Mouse (Mus musculus): ENCODE data around the gene Mustn1. TPM values are rescaled to one million over a fixed set of nuclear protein-coding genes. Genes with fewer than 3 reads are reported as not detected.

The Mustn1 gene
- polyA plus RNA-seq (2015; fragmentation: Nextera tagmentation; extraction: Ambion mirVana): 6.0 and 6.6 TPM in 2 replicates

GRCm38 (mm10) chr14:30878958-30879571 lies at the start of gene Mustn1:
Gene Mustn1, plus strand, starts transcription at chr14:30879200.
- 44% methylated on average over 11 of the region's 11 CpGs for WGBS
- no peak within 1 kb of the TSS for H3K4me3 ChIP-seq (replicated peaks)
- ATAC-seq (ENCODE audit: insufficient read depth, low FRiP score, low read depth): no peak
- H3K27ac ChIP-seq: peak within 1 kb of the TSS; percentile 71
- no peaks in the 10 kb centered on the region for H3K27me3 ChIP-seq (replicated peaks)
- H3K4me2 ChIP-seq: no peak within 1 kb of the TSS
- H3K36me3 ChIP-seq: no peaks in the 10 kb centered on the region; the same call in 1 of the 2 replicates
- no peaks in the 10 kb centered on the region for H3K9me3 ChIP-seq
- H3K4me1 ChIP-seq: peaks cover 13% of the 10 kb centered on the region; the same call in 1 of the 2 replicates
- H3K9ac ChIP-seq: no peak within 1 kb of the TSS

GRCm38 (mm10) chr14:30837416-30837996 lies 41.5 kb upstream of the Mustn1 start:
- no peak overlapping the region for H3K27ac ChIP-seq
- no peaks in the 10 kb centered on the region for H3K9me3 ChIP-seq
- ATAC-seq (ENCODE audit: insufficient read depth, low FRiP score, low read depth): no peak
- WGBS: 85% methylated on average over 14 of the region's 14 CpGs
- no peaks in the 10 kb centered on the region for H3K4me1 ChIP-seq
- no peak overlapping the region for H3K4me2 ChIP-seq
- peaks cover 7% of the 10 kb centered on the region; the same call in 1 of the 2 replicates for H3K36me3 ChIP-seq
- no peak overlapping the region for H3K4me3 ChIP-seq (replicated peaks)
- no peak overlapping the region for H3K9ac ChIP-seq
- no peaks in the 10 kb centered on the region for H3K27me3 ChIP-seq (replicated peaks)

GRCm38 (mm10) chr14:30843701-30844100 lies 35.3 kb upstream of the Mustn1 start:
- no peak overlapping the region for H3K27ac ChIP-seq
- H3K27me3 ChIP-seq (replicated peaks): no peaks in the 10 kb centered on the region
- no peak for ATAC-seq (ENCODE audit: insufficient read depth, low FRiP score, low read depth)
- no peaks in the 10 kb centered on the region for H3K4me1 ChIP-seq
- H3K9me3 ChIP-seq: no peaks in the 10 kb centered on the region
- 84% methylated on average over 3 of the region's 3 CpGs for WGBS
- H3K36me3 ChIP-seq: 0 out of 2 replicates have a peak, but pooled peaks cover 4% of the 10 kb centered on the region
- no peak overlapping the region for H3K4me2 ChIP-seq
- H3K4me3 ChIP-seq (replicated peaks): no peak overlapping the region
- H3K9ac ChIP-seq: no peak overlapping the region

- no peak overlapping the region for H3K27ac ChIP-seq
- no peak overlapping the region for H3K9ac ChIP-seq
- H3K9me3 ChIP-seq: no peaks in the 10 kb centered on the region
- 88% methylated on average over 5 of the region's 5 CpGs for WGBS
- no peak overlapping the region for H3K4me2 ChIP-seq
- no peaks in the 10 kb centered on the region for H3K36me3 ChIP-seq
- no peak for ATAC-seq (ENCODE audit: insufficient read depth, low FRiP score, low read depth)
- H3K4me3 ChIP-seq (replicated peaks): no peak overlapping the region
- H3K4me1 ChIP-seq: no peaks in the 10 kb centered on the region
- no peaks in the 10 kb centered on the region for H3K27me3 ChIP-seq (replicated peaks)
These were observed 28.5 kb upstream of the Mustn1 start for GRCm38 (mm10) chr14:30850504-30850903.

GRCm38 (mm10) chr14:30852325-30852724 lies 26.7 kb upstream of the Mustn1 start:
- 86% methylated on average over 5 of the region's 5 CpGs for WGBS
- H3K4me3 ChIP-seq (replicated peaks): no peak overlapping the region
- no peaks in the 10 kb centered on the region for H3K9me3 ChIP-seq
- no peaks in the 10 kb centered on the region for H3K27me3 ChIP-seq (replicated peaks)
- no peaks in the 10 kb centered on the region for H3K4me1 ChIP-seq
- H3K4me2 ChIP-seq: no peak overlapping the region
- no peak overlapping the region for H3K9ac ChIP-seq
- peak; percentile 53; the same call in 1 of the 2 replicates for ATAC-seq (ENCODE audit: insufficient read depth, low FRiP score, low read depth)
- no peak overlapping the region for H3K27ac ChIP-seq
- H3K36me3 ChIP-seq: no peaks in the 10 kb centered on the region

- no peak overlapping the region for H3K4me3 ChIP-seq (replicated peaks)
- H3K4me2 ChIP-seq: no peak overlapping the region
- no peaks in the 10 kb centered on the region for H3K9me3 ChIP-seq
- ATAC-seq (ENCODE audit: insufficient read depth, low FRiP score, low read depth): no peak
- no peaks in the 10 kb centered on the region for H3K27me3 ChIP-seq (replicated peaks)
- 90% methylated on average over 3 of the region's 3 CpGs for WGBS
- no peak overlapping the region for H3K27ac ChIP-seq
- H3K4me1 ChIP-seq: no peaks in the 10 kb centered on the region
- no peaks in the 10 kb centered on the region for H3K36me3 ChIP-seq
- H3K9ac ChIP-seq: no peak overlapping the region
These were observed 23.7 kb upstream of the Mustn1 start for GRCm38 (mm10) chr14:30855316-30855715.

GRCm38 (mm10) chr14:30856885-30857507 lies 22.0 kb upstream of the Mustn1 start:
- Histone ChIP-seq H3K4me1 (peaks cover 11% of the 10 kb centered on the region; the same call in 1 of the 2 replicates), H3K4me2 (no peak overlapping the region), H3K27me3 (replicated peaks) (no peaks in the 10 kb centered on the region), H3K9me3 (no peaks in the 10 kb centered on the region), H3K36me3 (no peaks in the 10 kb centered on the region), H3K4me3 (replicated peaks) (no peak overlapping the region), H3K27ac (no peak overlapping the region), H3K9ac (no peak overlapping the region)
- 62% methylated on average over 10 of the region's 10 CpGs for WGBS
- ATAC-seq (ENCODE audit: insufficient read depth, low FRiP score, low read depth): no peak

- 76% methylated on average over 4 of the region's 4 CpGs for WGBS
- no peak overlapping the region for H3K27ac ChIP-seq
These were observed 21.0 kb upstream of the Mustn1 start for GRCm38 (mm10) chr14:30857990-30858389.

GRCm38 (mm10) chr14:30861421-30862125 lies 17.4 kb upstream of the Mustn1 start:
- H3K9ac ChIP-seq: no peak overlapping the region

More at GRCm38 (mm10) chr14:30857990-30858389, 21.0 kb upstream of the Mustn1 start:
- Histone ChIP-seq H3K4me1 (peaks cover 13% of the 10 kb centered on the region; the same call in 1 of the 2 replicates), H3K4me3 (replicated peaks) (no peak overlapping the region), H3K9me3 (no peaks in the 10 kb centered on the region), H3K36me3 (no peaks in the 10 kb centered on the region), H3K27me3 (replicated peaks) (no peaks in the 10 kb centered on the region), H3K9ac (no peak overlapping the region), H3K4me2 (no peak overlapping the region)
- ATAC-seq (ENCODE audit: insufficient read depth, low FRiP score, low read depth): no peak

GRCm38 (mm10) chr14:30862368-30862767 lies 16.6 kb upstream of the Mustn1 start:
- Histone ChIP-seq H3K4me1 (peaks cover 13% of the 10 kb centered on the region; the same call in 1 of the 2 replicates), H3K4me2 (no peak overlapping the region), H3K36me3 (no peaks in the 10 kb centered on the region), H3K27ac (0 out of 2 replicates have a peak overlapping the region, but pooled peaks have one; percentile 4), H3K4me3 (replicated peaks) (no peak overlapping the region), H3K9ac (no peak overlapping the region), H3K27me3 (replicated peaks) (no peaks in the 10 kb centered on the region), H3K9me3 (no peaks in the 10 kb centered on the region)
- WGBS: 73% methylated on average over 9 of the region's 9 CpGs
- ATAC-seq (ENCODE audit: insufficient read depth, low FRiP score, low read depth): no peak

More at GRCm38 (mm10) chr14:30861421-30862125, 17.4 kb upstream of the Mustn1 start:
- H3K9me3 ChIP-seq: no peaks in the 10 kb centered on the region
- H3K4me2 ChIP-seq: peak overlapping the region; percentile 19
- peaks cover 13% of the 10 kb centered on the region; the same call in 1 of the 2 replicates for H3K4me1 ChIP-seq
- peak overlapping the region; percentile 4; the same call in 1 of the 2 replicates for H3K27ac ChIP-seq
- H3K36me3 ChIP-seq: no peaks in the 10 kb centered on the region
- peak; percentile 71 for ATAC-seq (ENCODE audit: insufficient read depth, low FRiP score, low read depth)
- H3K27me3 ChIP-seq (replicated peaks): no peaks in the 10 kb centered on the region
- 34% methylated on average over 16 of the region's 16 CpGs for WGBS
- no peak overlapping the region for H3K4me3 ChIP-seq (replicated peaks)

- peaks cover 17% of the 10 kb centered on the region; the same call in 1 of the 2 replicates for H3K4me1 ChIP-seq
- no peak overlapping the region for H3K9ac ChIP-seq
- H3K27me3 ChIP-seq (replicated peaks): no peaks in the 10 kb centered on the region
- 72% methylated on average over 3 of the region's 3 CpGs for WGBS
- H3K4me2 ChIP-seq: no peak overlapping the region
- no peak overlapping the region for H3K4me3 ChIP-seq (replicated peaks)
- no peak for ATAC-seq (ENCODE audit: insufficient read depth, low FRiP score, low read depth)
- H3K36me3 ChIP-seq: no peaks in the 10 kb centered on the region
- no peaks in the 10 kb centered on the region for H3K9me3 ChIP-seq
- no peak overlapping the region for H3K27ac ChIP-seq
These were observed 13.7 kb upstream of the Mustn1 start for GRCm38 (mm10) chr14:30865311-30865710.

Data from stomach, embryonic 15.5 days (tissue).